Mouse (Mus musculus): Measurements from ENCODE around the gene R3hdm4.
"Not testable (repeated sequence)": the region's sequence is repeated elsewhere in the genome, so short reads cannot be mapped to it uniquely, and the experiment has no call there.

R3hdm4 gene

GRCm38 (mm10) chr10:79897316-79898245 lies 23.4 kb downstream of the R3hdm4 start:
- DNase-seq (ENCODE audit: low spot score) = no peak

- no peak for DNase-seq (ENCODE audit: low spot score)
Observed at GRCm38 (mm10) chr10:79896814-79897213, 24.2 kb downstream of the R3hdm4 start.

GRCm38 (mm10) chr10:79896306-79896705 lies 24.7 kb downstream of the R3hdm4 start:
- DNase-seq (ENCODE audit: low spot score) = no peak

- peak; percentile 85 for DNase-seq (ENCODE audit: low spot score)
Observed at GRCm38 (mm10) chr10:79892451-79893118, 28.4 kb downstream of the R3hdm4 start.

GRCm38 (mm10) chr10:79890670-79891069 lies 30.3 kb downstream of the R3hdm4 start, which contains the start of gene Cfd:
Gene Cfd, plus strand, starts transcription at chr10:79890853.
- no peak for DNase-seq (ENCODE audit: low spot score)

- peak; percentile 35 for DNase-seq (ENCODE audit: low spot score)
Observed at GRCm38 (mm10) chr10:79889386-79889785, 31.6 kb downstream of the R3hdm4 start.

GRCm38 (mm10) chr10:79886611-79887010 lies 34.4 kb downstream of the R3hdm4 start:
- DNase-seq (ENCODE audit: low spot score) = no peak

- no peak for DNase-seq (ENCODE audit: low spot score)
Observed at GRCm38 (mm10) chr10:79886054-79886453, 35.0 kb downstream of the R3hdm4 start, which contains the start of gene Elane. Gene Elane, plus strand, starts transcription at chr10:79886247.

GRCm38 (mm10) chr10:79884938-79885337 lies 36.1 kb downstream of the R3hdm4 start:
- DNase-seq (ENCODE audit: low spot score) = not testable (repeated sequence)

GRCm38 (mm10) chr10:79884446-79884845 lies 36.6 kb downstream of the R3hdm4 start:
- DNase-seq (ENCODE audit: low spot score) = peak; percentile 74

GRCm38 (mm10) chr10:79883297-79884084 lies 37.5 kb downstream of the R3hdm4 start:
- peak; percentile 93 for DNase-seq (ENCODE audit: low spot score)

- DNase-seq (ENCODE audit: low spot score) = no peak
Observed at GRCm38 (mm10) chr10:79881981-79882380, 39.0 kb downstream of the R3hdm4 start.

GRCm38 (mm10) chr10:79880721-79881120 lies 40.3 kb downstream of the R3hdm4 start:
- DNase-seq (ENCODE audit: low spot score) = no peak

- no peak for DNase-seq (ENCODE audit: low spot score)
Observed at GRCm38 (mm10) chr10:79879527-79879926, 41.5 kb downstream of the R3hdm4 start.

GRCm38 (mm10) chr10:79877757-79878156 lies 43.3 kb downstream of the R3hdm4 start:
- no peak for DNase-seq (ENCODE audit: low spot score)

- DNase-seq (ENCODE audit: low spot score) = no peak
Observed at GRCm38 (mm10) chr10:79877174-79877573, 43.8 kb downstream of the R3hdm4 start.

GRCm38 (mm10) chr10:79874290-79874862 lies 46.6 kb downstream of the R3hdm4 start, which contains the start of the genes Prtn3 and Plppr3:
Gene Prtn3, plus strand, starts transcription at chr10:79874476.
Gene Plppr3, minus strand, starts transcription at chr10:79874634.
- DNase-seq (ENCODE audit: low spot score) = peak; percentile 75

- DNase-seq (ENCODE audit: low spot score) = peak; percentile 37
Observed at GRCm38 (mm10) chr10:79873715-79874289, 47.2 kb downstream of the R3hdm4 start.

- peak; percentile 42 for DNase-seq (ENCODE audit: low spot score)
Observed at GRCm38 (mm10) chr10:79873313-79873712, 47.7 kb downstream of the R3hdm4 start.

GRCm38 (mm10) chr10:79872862-79873261 lies 48.1 kb downstream of the R3hdm4 start:
- DNase-seq (ENCODE audit: low spot score) = no peak

- no peak for DNase-seq (ENCODE audit: low spot score)
Observed at GRCm38 (mm10) chr10:79871845-79872244, 49.2 kb downstream of the R3hdm4 start.

All from MN1 (cell line).